Mouse (Mus musculus): ENCODE measurements around the gene Gabarap.

DNA sequence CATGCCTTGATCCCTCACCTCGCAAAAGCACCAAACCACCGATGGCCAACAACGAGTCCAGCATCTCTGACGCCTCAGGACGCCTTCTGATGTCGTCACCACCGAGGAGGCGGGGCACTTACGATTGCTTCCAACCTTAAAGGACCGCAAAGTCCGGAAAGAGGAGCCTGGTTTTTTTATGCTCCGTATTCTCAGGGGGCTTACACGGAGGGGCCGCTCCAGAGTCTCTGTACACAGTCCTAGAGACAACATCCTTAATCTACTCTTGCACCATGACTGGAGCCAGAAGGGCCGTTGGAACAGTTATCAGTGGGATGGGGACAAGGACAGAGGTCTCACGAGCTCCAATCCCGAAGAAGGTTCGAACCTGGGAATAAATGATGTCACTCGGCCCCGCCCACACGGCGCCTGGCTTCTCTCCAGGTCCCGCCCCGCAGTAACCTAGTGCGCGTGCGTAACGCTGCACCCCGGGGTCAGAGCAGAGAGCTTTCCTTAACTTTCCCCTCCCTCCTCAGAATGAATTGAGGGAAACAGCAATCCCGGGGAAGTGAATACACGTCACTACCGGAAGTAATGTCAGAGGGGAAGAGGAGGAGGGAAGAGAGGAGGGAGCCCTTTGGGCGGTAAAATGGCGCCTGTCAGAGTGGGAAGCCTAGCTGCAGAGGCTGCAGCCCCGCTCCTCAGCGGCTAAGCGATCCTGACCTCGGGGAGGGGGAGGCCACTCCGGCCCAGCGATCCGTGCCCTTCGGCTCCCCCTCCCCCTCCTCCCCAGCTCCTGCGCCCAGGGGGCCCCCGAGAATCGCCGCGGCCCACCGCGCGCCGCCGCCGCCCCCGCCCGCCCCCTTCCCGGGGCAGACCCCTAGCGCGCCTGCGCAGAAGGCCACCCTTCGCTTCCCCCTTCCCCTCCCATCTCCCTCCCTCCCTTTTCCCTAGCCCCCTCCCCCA, 10.5 kb upstream of the Gabarap start:
- TF ChIP-seq CTCF (IDR thresholded peaks at IDR 0.05; ENCODE audit: low read depth, low read length) = no peak
- peak; percentile 89 for TF ChIP-seq POLR2A (IDR thresholded peaks at IDR 0.05; ENCODE audit: extremely low read depth, insufficient read depth, low read length)

Data from liver, adult 2 months (tissue).